Mouse (Mus musculus) urinary bladder, postnatal 14 days (tissue): Measurements from ENCODE around the gene Tbx6.
A peak's percentile ranks its signal among the peaks of the same experiment; 100 is the strongest.
"Not testable (repeated sequence)": the region's sequence is repeated elsewhere in the genome, so short reads cannot be mapped to it uniquely, and the experiment has no call there.

ENCODE experiments used
- DNase-seq: peaks from one replicate; pipeline ENCODE4 v3.0.0; 2021; ENCODE audit warnings: low spot score

Tbx6 gene

DNA sequence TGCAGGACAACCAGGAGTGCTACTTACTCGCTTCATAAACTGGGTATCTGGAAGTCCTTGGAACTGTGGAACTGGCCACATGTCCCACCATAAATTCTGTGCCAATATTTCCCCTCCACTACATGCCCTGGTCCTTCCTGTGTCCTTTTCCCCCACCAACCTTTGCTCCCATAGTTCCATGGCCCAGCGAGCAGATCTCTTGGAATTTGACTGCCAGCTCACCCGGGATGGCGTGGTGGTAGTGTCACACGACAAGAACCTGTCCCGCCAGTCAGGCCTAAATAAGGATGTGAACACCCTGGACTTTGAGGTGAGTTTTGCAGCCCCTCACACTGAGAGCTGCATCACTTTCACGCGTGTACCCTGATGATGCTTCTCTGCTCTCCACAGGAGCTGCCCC, 14.3 kb upstream of the Tbx6 start:
- no peak for DNase-seq

GRCm38 (mm10) chr7:126770784-126771183, 10.5 kb upstream of the Tbx6 start:
- no peak for DNase-seq

DNA sequence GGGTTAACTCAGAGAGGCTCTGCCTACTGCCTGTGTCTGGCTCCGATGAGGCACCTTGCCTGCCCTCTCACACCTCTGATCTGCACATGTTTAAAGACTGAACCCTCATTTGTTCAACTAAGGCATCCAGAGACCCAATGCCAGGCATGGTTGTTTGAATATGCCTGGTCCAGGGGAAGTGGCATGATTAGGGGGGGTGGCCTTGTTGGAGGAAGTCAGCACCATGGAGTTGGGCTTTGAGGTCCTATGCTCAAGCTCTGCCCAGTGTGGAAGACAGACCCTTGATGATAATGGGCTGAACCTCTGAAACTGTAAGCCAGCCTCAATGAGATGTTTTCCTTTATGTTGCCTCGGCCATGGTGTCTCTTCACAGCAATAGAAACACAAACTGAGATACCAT, 7.9 kb upstream of the Tbx6 start:
- DNase-seq, result no peak

DNA sequence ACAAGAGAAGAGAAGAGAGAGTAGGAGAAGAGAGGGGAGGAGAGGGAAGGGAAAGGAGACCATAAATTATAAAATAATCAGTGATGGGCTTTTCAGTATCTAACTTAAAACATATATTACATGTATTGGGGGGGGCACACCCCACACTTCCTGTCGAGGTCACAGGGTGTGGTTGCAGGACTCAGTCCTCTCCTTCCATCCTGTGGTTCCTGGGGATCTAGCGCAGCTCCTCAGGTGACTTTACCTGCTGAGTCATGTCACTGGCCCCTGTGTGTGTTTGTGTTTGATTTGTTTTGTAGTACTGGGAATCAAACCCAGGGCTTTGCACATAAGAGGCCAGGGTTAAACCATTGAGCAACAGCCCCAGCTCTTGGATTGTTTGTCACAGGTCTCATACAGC, 6.8 kb upstream of the Tbx6 start:
- DNase-seq, result no peak

DNA sequence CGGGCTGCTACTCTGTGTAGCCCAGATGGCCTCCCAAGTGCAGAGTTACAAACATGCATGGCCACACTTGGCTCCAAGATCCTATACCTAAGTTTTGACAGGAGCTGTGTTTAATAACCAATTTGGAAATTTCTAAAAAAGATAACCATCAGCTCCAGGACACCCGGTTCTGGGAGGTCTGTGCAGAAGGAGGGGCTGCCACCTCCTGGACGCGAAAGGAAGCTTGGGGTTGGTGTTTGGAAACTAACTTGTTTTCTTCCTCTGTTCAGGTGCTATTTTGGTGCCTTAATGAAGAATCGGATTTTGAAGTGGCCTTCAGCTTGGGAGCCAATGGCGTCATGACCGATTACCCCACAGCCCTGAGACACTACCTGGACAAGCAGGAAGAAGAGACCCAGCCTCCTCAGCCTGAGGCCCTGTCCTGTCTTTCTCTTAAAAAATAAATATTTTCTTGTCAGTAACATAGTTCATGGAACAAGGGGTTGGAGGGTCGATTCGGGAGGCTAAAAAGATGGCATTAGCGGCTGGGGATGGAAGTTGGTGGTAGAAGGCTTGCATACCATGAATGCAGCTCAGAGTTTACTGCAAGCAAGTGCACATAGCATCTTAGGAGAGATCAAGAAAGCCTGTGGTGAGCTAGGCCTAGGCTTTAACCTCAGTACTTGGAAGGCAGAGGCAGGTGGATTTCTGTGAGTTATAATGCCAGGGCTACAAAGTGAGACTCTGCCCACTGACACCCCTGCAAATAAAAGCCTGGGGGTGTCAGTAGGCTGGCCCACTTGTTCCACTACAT, 5.9 kb upstream of the Tbx6 start:
- no peak for DNase-seq

- DNase-seq, result no peak
Measured at GRCm38 (mm10) chr7:126775978-126776234, 5.4 kb upstream of the Tbx6 start.

DNA sequence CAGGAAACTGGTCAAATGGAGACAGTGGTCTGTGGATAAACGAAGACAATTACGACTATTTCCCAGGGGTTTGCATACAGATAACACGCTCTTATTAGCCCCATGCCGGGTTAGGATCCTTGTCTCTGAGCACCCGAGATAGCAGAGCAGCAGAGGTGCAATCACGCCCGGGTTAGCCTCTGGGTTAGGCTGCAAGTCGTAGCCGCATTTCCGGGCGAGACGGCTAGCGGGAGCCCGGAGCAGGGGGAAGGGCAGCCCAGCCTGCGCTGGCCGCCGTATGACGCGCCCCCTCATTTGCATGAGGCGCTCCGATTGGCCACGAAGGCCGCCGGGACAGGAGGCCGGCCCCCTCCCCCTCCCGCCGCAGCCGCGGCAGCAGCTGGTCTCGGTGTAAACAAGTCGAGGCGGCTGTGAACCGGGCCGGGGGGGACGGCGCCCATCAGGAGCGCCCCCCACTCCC, 4.7 kb upstream of the Tbx6 start, which contains the start of gene Ypel3:
Gene Ypel3 (plus strand): TSS at position 358 of the 460 bp plus-strand sequence.
- DNase-seq, result peak; percentile 96

DNA sequence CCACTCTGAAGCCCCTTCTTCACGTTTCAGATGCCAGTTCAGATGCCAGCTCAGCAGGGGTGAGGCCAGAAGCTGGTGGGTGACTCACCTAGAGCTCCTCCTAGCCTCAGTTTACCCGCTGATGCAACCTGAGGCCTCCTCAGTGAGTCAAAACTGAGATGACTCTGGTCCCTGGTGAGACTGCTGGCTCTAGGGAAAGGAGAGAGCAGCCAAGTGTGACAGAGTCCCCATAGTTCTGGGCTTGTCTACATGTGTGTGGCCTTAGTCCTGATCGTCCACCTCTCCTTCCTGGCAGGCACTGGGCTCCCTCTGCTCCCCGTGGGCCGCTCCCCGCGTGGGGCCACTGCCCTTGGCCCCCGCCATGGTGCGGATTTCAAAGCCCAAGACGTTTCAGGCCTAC, 3.8 kb upstream of the Tbx6 start:
- DNase-seq, result no peak

DNA sequence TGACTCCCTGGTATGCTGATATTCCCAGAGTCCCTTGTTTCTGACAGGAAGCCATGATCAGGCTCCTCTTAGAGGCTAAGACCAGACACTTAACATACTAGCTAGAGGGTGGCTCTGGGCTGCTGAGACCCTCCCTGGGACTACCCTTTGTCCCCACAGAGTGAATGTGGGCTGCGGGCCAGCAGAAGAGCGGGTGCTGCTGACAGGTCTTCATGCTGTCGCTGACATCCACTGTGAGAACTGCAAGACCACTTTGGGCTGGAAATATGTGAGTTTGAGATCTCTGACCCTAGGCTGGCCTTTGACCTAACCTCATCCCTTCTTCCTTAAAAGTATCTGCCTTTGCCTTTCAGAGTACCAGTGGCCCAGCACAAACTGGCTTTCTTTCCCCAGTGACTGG, 3.1 kb upstream of the Tbx6 start:
- no peak for DNase-seq

- not testable (repeated sequence) for DNase-seq
Measured at GRCm38 (mm10) chr7:126779101-126779500, 2.2 kb upstream of the Tbx6 start.

DNA sequence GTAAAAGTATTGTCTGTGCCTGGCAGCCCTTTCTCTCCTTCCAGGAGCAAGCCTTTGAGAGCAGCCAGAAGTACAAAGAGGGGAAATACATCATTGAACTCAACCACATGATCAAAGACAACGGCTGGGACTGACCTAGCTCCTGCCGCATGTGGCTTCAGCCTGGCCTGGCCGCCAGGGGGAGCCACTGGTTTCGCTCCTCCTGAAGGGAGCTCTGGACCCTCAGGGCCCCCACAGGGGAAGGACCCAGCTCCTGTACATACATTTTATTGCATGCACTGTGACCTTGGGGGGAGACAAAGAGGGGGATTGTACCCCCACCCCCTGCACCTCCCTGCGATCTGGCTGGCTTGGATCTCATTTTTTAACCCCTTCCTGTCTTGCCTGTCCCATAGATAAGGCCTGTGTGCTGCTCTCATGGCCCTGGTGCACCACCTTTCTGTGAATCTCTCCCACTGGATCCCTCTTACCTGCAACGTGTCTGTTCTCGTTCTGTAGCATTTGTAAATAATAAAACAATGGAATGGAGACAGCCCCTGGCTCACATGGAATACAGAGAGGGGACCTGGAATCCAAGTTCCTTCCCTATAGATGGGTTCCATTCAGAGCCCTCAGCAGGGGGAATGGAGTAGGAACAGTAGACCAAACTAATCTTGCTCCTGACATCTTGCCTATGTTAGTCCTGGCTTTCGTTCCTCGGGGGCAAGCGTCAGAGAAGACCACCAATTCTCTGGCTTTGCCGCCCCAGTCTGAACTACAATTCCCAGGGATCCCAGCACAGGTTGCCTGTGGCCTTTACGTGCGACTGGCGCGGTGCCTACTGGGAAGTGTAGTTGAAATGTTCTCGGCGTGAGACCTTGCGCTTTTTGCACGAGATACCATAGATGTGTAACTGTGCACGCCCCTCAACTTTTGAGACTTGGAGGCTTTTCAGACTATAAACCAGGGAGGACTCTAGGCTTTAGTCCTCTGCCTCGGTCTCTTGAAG, 1.0 kb upstream of the Tbx6 start:
- peak; percentile 87 for DNase-seq

DNA sequence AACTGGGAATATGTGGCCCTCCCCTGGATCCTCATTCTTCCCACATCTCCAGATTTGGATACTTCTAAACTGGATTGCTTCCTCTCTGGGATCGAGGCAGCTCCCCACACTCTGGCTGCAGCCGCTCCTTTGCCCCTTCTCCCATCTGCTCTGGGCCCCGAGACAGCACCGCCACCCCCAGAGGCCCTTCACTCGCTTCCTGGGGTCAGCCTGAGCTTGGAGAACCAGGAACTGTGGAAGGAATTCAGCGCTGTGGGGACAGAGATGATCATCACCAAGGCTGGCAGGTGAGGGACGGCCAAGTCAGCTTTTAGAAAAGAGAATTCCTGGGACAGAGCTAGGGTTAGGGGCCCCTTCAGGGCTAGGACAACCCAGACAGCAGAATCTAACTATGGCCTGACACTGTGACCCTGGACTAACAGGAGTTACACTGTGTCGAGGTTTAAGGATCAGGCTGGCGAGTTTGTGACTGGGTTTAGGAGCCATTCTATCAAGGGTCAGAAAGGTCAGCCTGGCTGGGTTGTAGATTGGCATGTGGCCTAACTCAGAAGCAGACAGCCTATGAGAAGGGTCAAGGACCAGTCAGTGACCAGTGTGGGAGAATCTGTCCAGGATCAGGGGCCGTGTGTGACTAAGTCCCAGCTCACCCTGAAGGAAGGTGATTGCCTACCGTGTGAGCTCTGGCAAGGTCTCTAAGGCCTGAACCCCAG, 533 bp downstream of the Tbx6 start:
- DNase-seq, result no peak

DNA sequence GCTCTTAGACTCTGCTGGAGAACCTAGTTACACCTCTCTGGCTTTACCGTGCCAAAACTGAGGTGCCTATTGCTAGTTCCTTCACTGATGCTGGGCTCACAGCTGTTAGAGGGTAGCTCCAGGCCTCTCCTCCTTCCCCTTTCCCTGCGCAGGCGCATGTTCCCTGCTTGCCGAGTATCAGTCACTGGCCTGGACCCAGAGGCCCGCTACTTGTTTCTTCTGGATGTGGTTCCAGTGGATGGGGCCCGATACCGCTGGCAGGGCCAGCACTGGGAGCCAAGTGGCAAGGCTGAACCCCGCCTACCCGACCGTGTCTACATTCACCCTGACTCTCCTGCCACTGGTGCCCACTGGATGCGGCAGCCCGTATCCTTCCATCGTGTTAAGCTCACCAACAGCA, 1.4 kb downstream of the Tbx6 start:
- DNase-seq, result no peak

- no peak for DNase-seq
Measured at GRCm38 (mm10) chr7:126784469-126784868, 3.2 kb downstream of the Tbx6 start.

DNA sequence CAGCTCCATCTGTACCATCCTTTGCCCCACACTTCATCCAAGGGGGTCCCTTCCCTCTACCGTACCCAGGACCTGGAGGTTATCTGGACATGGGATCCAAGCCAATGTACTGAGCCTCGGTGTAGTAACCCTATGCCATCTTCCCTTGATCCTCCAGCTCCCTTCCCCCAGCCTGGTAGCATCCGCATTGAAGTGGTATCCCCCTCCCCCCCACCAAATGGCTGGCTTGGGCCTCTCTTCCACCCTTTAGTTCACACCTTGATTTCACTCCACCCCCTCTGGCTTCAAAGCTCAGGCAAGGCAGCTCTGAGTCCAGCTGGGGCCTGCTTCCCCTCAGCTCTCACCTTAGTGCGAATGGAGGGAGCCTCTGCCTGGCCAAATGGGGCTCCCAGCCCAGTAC, 3.8 kb downstream of the Tbx6 start:
- no peak for DNase-seq

DNA sequence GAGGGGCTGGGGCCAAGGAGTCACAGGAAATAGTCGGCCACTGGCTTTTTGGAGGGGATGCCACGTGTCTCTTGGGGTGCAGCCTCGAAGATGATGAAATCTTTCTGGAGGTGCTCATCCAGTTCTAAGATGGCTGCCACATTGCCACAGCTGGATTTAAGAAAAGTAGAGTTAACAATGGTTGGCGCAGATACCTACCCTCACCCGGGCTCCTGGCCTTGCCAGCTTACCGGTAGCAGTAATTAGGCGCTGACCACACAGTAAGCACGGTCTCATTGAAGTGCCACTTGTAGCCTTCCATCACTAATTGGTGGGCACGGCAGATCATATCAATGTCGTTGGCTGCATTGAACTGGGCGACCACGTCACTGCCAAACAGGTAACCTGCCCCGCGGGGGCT, 4.9 kb downstream of the Tbx6 start:
- DNase-seq, result no peak

DNA sequence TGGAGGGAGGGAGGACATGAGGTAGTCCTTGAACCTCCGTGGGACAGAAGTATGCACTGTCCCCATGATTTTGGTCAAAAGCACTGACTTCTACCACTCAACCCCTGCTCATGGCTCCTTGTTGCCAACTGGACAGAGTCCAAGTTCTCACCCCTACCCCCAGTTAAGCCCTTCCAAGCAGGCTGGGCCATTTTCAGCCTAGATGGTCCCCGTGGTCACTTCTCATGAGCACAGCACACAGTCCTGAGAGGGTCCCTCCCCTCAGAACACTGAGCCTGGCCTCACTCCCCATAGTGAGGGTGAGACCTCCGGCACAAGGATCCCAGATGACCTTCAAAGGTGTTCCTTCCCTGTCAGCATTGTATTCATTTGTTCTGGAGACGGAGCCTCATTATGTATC, 7.9 kb downstream of the Tbx6 start:
- DNase-seq, result no peak

- peak; percentile 98 for DNase-seq
Measured at GRCm38 (mm10) chr7:126791851-126792720, 10.8 kb downstream of the Tbx6 start, which contains the start of gene Ppp4c. Ppp4c (minus strand) TSS chr7:126792496.

DNA sequence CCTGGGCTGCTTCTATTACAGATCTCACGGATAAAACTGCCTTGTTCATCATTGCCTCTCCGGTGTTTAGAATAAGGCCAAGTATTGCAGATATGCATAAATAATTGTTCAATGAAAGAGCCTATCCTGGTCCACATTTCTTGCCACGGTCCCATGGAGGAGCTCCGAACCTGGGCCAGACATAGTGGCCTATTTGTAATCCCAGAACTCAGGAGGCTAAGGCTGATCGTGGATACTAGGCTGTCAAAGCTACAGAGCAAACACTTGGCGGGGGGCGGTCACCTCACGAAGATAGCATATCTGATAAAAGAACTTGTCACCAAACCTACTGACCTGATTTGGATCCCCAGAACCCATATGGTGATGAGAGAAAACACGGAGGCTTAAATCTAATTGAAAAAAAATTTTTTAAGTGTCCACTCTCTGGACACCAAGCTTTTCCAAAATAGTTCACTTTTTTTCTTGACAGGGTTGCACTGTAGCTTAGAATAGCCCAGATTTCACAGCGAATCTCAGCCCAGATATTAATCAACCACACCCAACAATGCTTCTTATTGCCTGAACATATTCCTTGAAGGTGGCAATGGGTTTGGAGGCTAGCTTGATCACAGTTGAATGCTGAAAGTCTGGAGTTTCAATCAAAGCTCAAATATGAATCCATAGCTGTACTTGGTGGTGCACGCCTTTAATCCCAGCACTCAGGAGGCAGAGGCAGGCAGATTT, 11.6 kb downstream of the Tbx6 start:
- DNase-seq, result no peak

DNA sequence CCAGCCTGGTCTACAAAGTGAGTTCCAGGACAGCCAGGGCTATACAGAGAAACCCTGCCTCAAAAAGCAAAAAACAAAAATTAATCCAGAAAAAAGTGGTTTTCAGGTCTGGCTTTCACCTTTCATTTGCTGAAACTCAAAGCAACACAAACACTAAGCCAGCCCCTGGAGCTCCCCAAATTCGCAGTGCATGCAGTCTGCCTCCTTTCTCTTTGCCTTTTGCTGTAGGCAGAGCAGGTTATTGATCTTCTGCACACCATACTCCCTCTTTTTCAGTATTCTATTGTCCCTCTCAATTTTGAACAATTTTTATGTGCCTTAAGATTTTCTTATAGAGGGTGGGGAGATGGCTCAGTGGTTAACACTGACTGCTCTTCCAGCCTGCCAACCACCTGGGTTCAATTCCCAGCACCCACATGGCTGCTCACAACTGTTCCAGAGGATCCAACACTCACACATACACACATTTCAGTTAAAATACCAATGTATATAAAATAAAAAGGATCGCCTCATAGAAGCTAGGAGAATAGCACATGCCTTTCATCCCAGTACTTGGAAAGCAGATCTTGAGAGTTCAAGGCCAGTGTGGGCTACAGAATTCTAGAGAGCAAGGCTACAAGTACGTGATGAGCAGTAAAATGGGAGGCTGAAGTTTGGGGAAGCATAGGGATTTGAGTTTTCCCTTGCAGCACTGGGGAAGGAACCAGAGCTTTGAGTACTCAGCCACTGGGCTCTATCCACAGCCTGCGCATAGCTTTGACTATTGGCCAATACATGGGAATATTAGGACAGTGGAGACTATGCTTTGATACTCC, 12.4 kb downstream of the Tbx6 start:
- DNase-seq, result no peak
